Mouse (Mus musculus): ENCODE measurements around the gene Ctss. TPM values are rescaled to one million over a fixed set of nuclear protein-coding genes. Genes with fewer than 3 reads are reported as not detected.

Gene Ctss
- polyA plus RNA-seq, 1 experiment from 2014 or later, result 17.7 TPM

GRCm38 (mm10) chr3:95502312-95502711, 24.3 kb upstream of the Ctss start:
- Histone ChIP-seq H3K4me3 (replicated peaks; ENCODE audit: low read length) (no peak overlapping the region), H3K36me3 (replicated peaks; ENCODE audit: control insufficient read depth, insufficient read depth) (peaks cover 7% of the 10 kb centered on the region; the same call in 1 of the 2 replicates), H3K4me1 (replicated peaks; ENCODE audit: control insufficient read depth, insufficient read depth, low read length) (no peaks in the 10 kb centered on the region), H3K27me3 (ENCODE audit: control insufficient read depth, insufficient read depth, low read length) (no peaks in the 10 kb centered on the region), H3K9me3 (ENCODE audit: control insufficient read depth, low read length) (no peaks in the 10 kb centered on the region), H3K9ac (no peak overlapping the region), H3K27ac (no peak overlapping the region), H3K4me2 (replicated peaks) (no peak overlapping the region)
- ATAC-seq (ENCODE audit: low FRiP score) (no peak), DNase-seq (ENCODE audit: low spot score) (no peak)
- WGBS, result 20% methylated on average over 2 of the region's 2 CpGs

GRCm38 (mm10) chr3:95509348-95509747, 17.2 kb upstream of the Ctss start:
- ATAC-seq (ENCODE audit: low FRiP score) (no peak), DNase-seq (ENCODE audit: low spot score) (no peak)
- Histone ChIP-seq H3K27me3 (ENCODE audit: control insufficient read depth, insufficient read depth, low read length) (no peaks in the 10 kb centered on the region), H3K4me2 (replicated peaks) (no peak overlapping the region), H3K27ac (no peak overlapping the region), H3K4me3 (replicated peaks; ENCODE audit: low read length) (no peak overlapping the region), H3K36me3 (replicated peaks; ENCODE audit: control insufficient read depth, insufficient read depth) (peaks cover 7% of the 10 kb centered on the region), H3K9me3 (ENCODE audit: control insufficient read depth, low read length) (no peaks in the 10 kb centered on the region), H3K9ac (no peak overlapping the region), H3K4me1 (replicated peaks; ENCODE audit: control insufficient read depth, insufficient read depth, low read length) (no peaks in the 10 kb centered on the region)
- 81% methylated on average over 6 of the region's 6 CpGs for WGBS

- 55% methylated on average over 9 of the region's 9 CpGs for WGBS
- no peaks in the 10 kb centered on the region for H3K4me1 ChIP-seq (replicated peaks; ENCODE audit: control insufficient read depth, insufficient read depth, low read length)
- no peak overlapping the region for H3K9ac ChIP-seq
- no peak overlapping the region for H3K4me3 ChIP-seq (replicated peaks; ENCODE audit: low read length)
- no peak overlapping the region for H3K27ac ChIP-seq
- H3K4me2 ChIP-seq (replicated peaks), result no peak overlapping the region
- DNase-seq (ENCODE audit: low spot score) (no peak), ATAC-seq (ENCODE audit: low FRiP score) (no peak)
- peaks cover 5% of the 10 kb centered on the region for H3K36me3 ChIP-seq (replicated peaks; ENCODE audit: control insufficient read depth, insufficient read depth)
- no peaks in the 10 kb centered on the region for H3K9me3 ChIP-seq (ENCODE audit: control insufficient read depth, low read length)
- no peaks in the 10 kb centered on the region for H3K27me3 ChIP-seq (ENCODE audit: control insufficient read depth, insufficient read depth, low read length)
Measured at GRCm38 (mm10) chr3:95511611-95512180, 14.9 kb upstream of the Ctss start.

GRCm38 (mm10) chr3:95516614-95517041, 10.0 kb upstream of the Ctss start:
- no peaks in the 10 kb centered on the region for H3K27me3 ChIP-seq (ENCODE audit: control insufficient read depth, insufficient read depth, low read length)
- H3K4me2 ChIP-seq (replicated peaks), result no peak overlapping the region
- no peak for ATAC-seq (ENCODE audit: low FRiP score)
- no peak for DNase-seq (ENCODE audit: low spot score)
- H3K9me3 ChIP-seq (ENCODE audit: control insufficient read depth, low read length), result no peaks in the 10 kb centered on the region
- no peaks in the 10 kb centered on the region for H3K4me1 ChIP-seq (replicated peaks; ENCODE audit: control insufficient read depth, insufficient read depth, low read length)
- H3K4me3 ChIP-seq (replicated peaks; ENCODE audit: low read length), result no peak overlapping the region
- 92% methylated on average over 3 of the region's 3 CpGs for WGBS
- no peaks in the 10 kb centered on the region for H3K36me3 ChIP-seq (replicated peaks; ENCODE audit: control insufficient read depth, insufficient read depth)
- H3K27ac ChIP-seq, result no peak overlapping the region
- no peak overlapping the region for H3K9ac ChIP-seq

GRCm38 (mm10) chr3:95517493-95517898, 9.1 kb upstream of the Ctss start:
- Histone ChIP-seq H3K4me1 (replicated peaks; ENCODE audit: control insufficient read depth, insufficient read depth, low read length) (no peaks in the 10 kb centered on the region), H3K9me3 (ENCODE audit: control insufficient read depth, low read length) (no peaks in the 10 kb centered on the region), H3K27me3 (ENCODE audit: control insufficient read depth, insufficient read depth, low read length) (no peaks in the 10 kb centered on the region), H3K9ac (no peak overlapping the region), H3K36me3 (replicated peaks; ENCODE audit: control insufficient read depth, insufficient read depth) (no peaks in the 10 kb centered on the region), H3K27ac (no peak overlapping the region), H3K4me3 (replicated peaks; ENCODE audit: low read length) (no peak overlapping the region), H3K4me2 (replicated peaks) (0 out of 2 replicates have a peak overlapping the region, but pooled peaks have one; percentile 4)
- DNase-seq (ENCODE audit: low spot score) (peak; percentile 83), ATAC-seq (ENCODE audit: low FRiP score) (peak; percentile 48; the same call in 1 of the 2 replicates)
- WGBS, result 34% methylated on average over 10 of the region's 10 CpGs

GRCm38 (mm10) chr3:95518891-95519290, 7.7 kb upstream of the Ctss start:
- Histone ChIP-seq H3K4me1 (replicated peaks; ENCODE audit: control insufficient read depth, insufficient read depth, low read length) (no peaks in the 10 kb centered on the region), H3K27ac (no peak overlapping the region), H3K4me2 (replicated peaks) (no peak overlapping the region), H3K27me3 (ENCODE audit: control insufficient read depth, insufficient read depth, low read length) (no peaks in the 10 kb centered on the region), H3K9me3 (ENCODE audit: control insufficient read depth, low read length) (no peaks in the 10 kb centered on the region), H3K9ac (no peak overlapping the region), H3K4me3 (replicated peaks; ENCODE audit: low read length) (no peak overlapping the region), H3K36me3 (replicated peaks; ENCODE audit: control insufficient read depth, insufficient read depth) (no peaks in the 10 kb centered on the region)
- 87% methylated on average over 7 of the region's 7 CpGs for WGBS
- ATAC-seq (ENCODE audit: low FRiP score), result no peak
- DNase-seq (ENCODE audit: low spot score), result no peak

- Histone ChIP-seq H3K4me2 (replicated peaks) (no peak overlapping the region), H3K4me1 (replicated peaks; ENCODE audit: control insufficient read depth, insufficient read depth, low read length) (no peaks in the 10 kb centered on the region), H3K4me3 (replicated peaks; ENCODE audit: low read length) (no peak overlapping the region), H3K36me3 (replicated peaks; ENCODE audit: control insufficient read depth, insufficient read depth) (no peaks in the 10 kb centered on the region), H3K9me3 (ENCODE audit: control insufficient read depth, low read length) (no peaks in the 10 kb centered on the region), H3K27ac (no peak overlapping the region), H3K9ac (no peak overlapping the region), H3K27me3 (ENCODE audit: control insufficient read depth, insufficient read depth, low read length) (no peaks in the 10 kb centered on the region)
- WGBS, result 81% methylated on average over 2 of the region's 2 CpGs
- DNase-seq (ENCODE audit: low spot score), result no peak
- no peak for ATAC-seq (ENCODE audit: low FRiP score)
Measured at GRCm38 (mm10) chr3:95519315-95519714, 7.3 kb upstream of the Ctss start.

- WGBS, result 91% methylated on average over 3 of the region's 3 CpGs
Measured at GRCm38 (mm10) chr3:95520100-95520499, 6.5 kb upstream of the Ctss start.

GRCm38 (mm10) chr3:95521168-95521567, 5.4 kb upstream of the Ctss start:
- Histone ChIP-seq H3K36me3 (replicated peaks; ENCODE audit: control insufficient read depth, insufficient read depth) (no peaks in the 10 kb centered on the region), H3K9me3 (ENCODE audit: control insufficient read depth, low read length) (no peaks in the 10 kb centered on the region), H3K27ac (no peak overlapping the region), H3K4me2 (replicated peaks) (no peak overlapping the region), H3K4me1 (replicated peaks; ENCODE audit: control insufficient read depth, insufficient read depth, low read length) (no peaks in the 10 kb centered on the region), H3K27me3 (ENCODE audit: control insufficient read depth, insufficient read depth, low read length) (no peaks in the 10 kb centered on the region), H3K9ac (no peak overlapping the region), H3K4me3 (replicated peaks; ENCODE audit: low read length) (no peak overlapping the region)
- ATAC-seq (ENCODE audit: low FRiP score) (no peak), DNase-seq (ENCODE audit: low spot score) (no peak)
- WGBS, result 89% methylated on average over 10 of the region's 10 CpGs

More at GRCm38 (mm10) chr3:95520100-95520499, 6.5 kb upstream of the Ctss start:
- Histone ChIP-seq H3K27me3 (ENCODE audit: control insufficient read depth, insufficient read depth, low read length) (no peaks in the 10 kb centered on the region), H3K9ac (no peak overlapping the region), H3K9me3 (ENCODE audit: control insufficient read depth, low read length) (no peaks in the 10 kb centered on the region), H3K4me1 (replicated peaks; ENCODE audit: control insufficient read depth, insufficient read depth, low read length) (no peaks in the 10 kb centered on the region), H3K4me2 (replicated peaks) (no peak overlapping the region), H3K36me3 (replicated peaks; ENCODE audit: control insufficient read depth, insufficient read depth) (no peaks in the 10 kb centered on the region), H3K27ac (no peak overlapping the region), H3K4me3 (replicated peaks; ENCODE audit: low read length) (no peak overlapping the region)
- no peak for ATAC-seq (ENCODE audit: low FRiP score)
- no peak for DNase-seq (ENCODE audit: low spot score)

- 85% methylated on average over 3 of the region's 3 CpGs for WGBS
- H3K4me2 ChIP-seq (replicated peaks), result no peak overlapping the region
- H3K36me3 ChIP-seq (replicated peaks; ENCODE audit: control insufficient read depth, insufficient read depth), result no peaks in the 10 kb centered on the region
- no peaks in the 10 kb centered on the region for H3K9me3 ChIP-seq (ENCODE audit: control insufficient read depth, low read length)
- no peak overlapping the region for H3K4me3 ChIP-seq (replicated peaks; ENCODE audit: low read length)
- no peak overlapping the region for H3K27ac ChIP-seq
- no peak overlapping the region for H3K9ac ChIP-seq
- no peaks in the 10 kb centered on the region for H3K4me1 ChIP-seq (replicated peaks; ENCODE audit: control insufficient read depth, insufficient read depth, low read length)
- DNase-seq (ENCODE audit: low spot score) (no peak), ATAC-seq (ENCODE audit: low FRiP score) (no peak)
- no peaks in the 10 kb centered on the region for H3K27me3 ChIP-seq (ENCODE audit: control insufficient read depth, insufficient read depth, low read length)
Measured at GRCm38 (mm10) chr3:95523662-95524061, 2.9 kb upstream of the Ctss start.
